Comparison of ENCODE assay signal across 20 mouse cellular contexts in genomic region chr2:166119992-166120391, GRCm38 (mm10).
"Had no signal": no experiment of that assay in that cellular context is flagged by ENCODE, and none has a peak within 500 bp of the region (broad histone marks: within the 10 kb centered on the region; RNA-seq: fewer than 3 reads in every experiment).

No protein-coding gene starts in this region.

- H3K27me3 ChIP-seq: limb, embryonic 13.5 days; liver, embryonic 13.5 days; neural tube, embryonic 12.5 days; neural tube, embryonic 15.5 days had no signal

- ATAC-seq: intestine, postnatal 0 days; lung, postnatal 0 days had no signal

- DNase-seq: kidney, adult 2 months; kidney, postnatal 14 days; left cerebral cortex, postnatal 4 days; liver, embryonic 13.5 days; lung, adult 2 months; lung, postnatal 36 days; midbrain, embryonic 14.5 days; right cerebral cortex, adult 18-20 months; right cerebral cortex, postnatal 14 days; right cerebral cortex, postnatal 4 days; thymus, adult 2 months; thymus, postnatal 14 days had no signal

- H3K4me2 ChIP-seq: limb, embryonic 13.5 days; liver, embryonic 13.5 days; neural tube, embryonic 12.5 days; neural tube, embryonic 15.5 days had no signal

- H3K27ac ChIP-seq: limb, embryonic 13.5 days; liver, embryonic 13.5 days; midbrain, embryonic 10.5 days; neural tube, embryonic 12.5 days; neural tube, embryonic 15.5 days; stomach, postnatal 0 days had no signal

- H3K9me3 ChIP-seq: limb, embryonic 13.5 days; liver, embryonic 13.5 days; megakaryocyte, embryonic 14.5 days; midbrain, embryonic 10.5 days; neural tube, embryonic 12.5 days; neural tube, embryonic 15.5 days had no signal

- H3K4me3 ChIP-seq: limb, embryonic 13.5 days; liver, embryonic 13.5 days; megakaryocyte, embryonic 14.5 days; midbrain, embryonic 10.5 days; neural tube, embryonic 12.5 days; neural tube, embryonic 15.5 days had no signal

- H3K4me1 ChIP-seq: liver, embryonic 13.5 days; midbrain, embryonic 10.5 days; neural tube, embryonic 12.5 days; neural tube, embryonic 15.5 days had no signal

- H3K9ac ChIP-seq: limb, embryonic 13.5 days; liver, embryonic 13.5 days; neural tube, embryonic 12.5 days; neural tube, embryonic 15.5 days had no signal

- H3K36me3 ChIP-seq: liver, embryonic 13.5 days had no signal
